Mouse (Mus musculus): ENCODE measurements at regions not wholly inside any gene's neighbourhood (a gene's known extent, or its start where the extent isn't known, plus 50 kb on each side); places are given as distances from the start of the nearest gene placed in this dataset.

DNA sequence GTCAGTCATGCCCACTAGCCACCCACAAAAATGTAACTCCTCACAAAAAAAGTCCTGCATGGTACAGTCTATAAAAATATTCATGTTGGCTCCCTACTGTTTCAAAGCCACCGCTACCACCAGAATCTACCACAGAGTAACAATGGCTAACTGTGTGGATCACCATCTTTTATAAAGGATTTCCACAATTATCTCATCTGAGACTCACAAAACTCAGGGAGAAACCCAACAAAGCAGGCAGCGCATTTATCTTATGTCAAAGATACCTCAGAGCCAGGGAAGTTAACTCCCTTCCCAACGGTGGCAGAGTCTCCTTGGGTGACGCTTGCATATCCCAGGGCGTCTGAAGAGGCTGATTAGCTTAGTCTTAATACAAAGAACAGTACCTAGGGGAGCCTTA, 172.5 kb downstream of the Setd4 start:
- Histone ChIP-seq H3K4me1 (no peaks in the 10 kb centered on the region), H3K9ac (no peak overlapping the region), H3K9me3 (no peaks in the 10 kb centered on the region), H3K4me2 (replicated peaks) (no peak overlapping the region), H3K27me3 (replicated peaks) (no peaks in the 10 kb centered on the region), H3K36me3 (no peaks in the 10 kb centered on the region), H3K27ac (no peak overlapping the region), H3K4me3 (no peak overlapping the region)
- ATAC-seq (ENCODE audit: low FRiP score, low read depth): no peak
- WGBS: 89% methylated on average over 5 of the region's 5 CpGs

- H3K4me1 ChIP-seq: no peaks in the 10 kb centered on the region
- H3K36me3 ChIP-seq: no peaks in the 10 kb centered on the region
- ATAC-seq (ENCODE audit: low FRiP score, low read depth): no peak
- H3K9ac ChIP-seq: no peak overlapping the region
- WGBS: 91% methylated on average over 8 of the region's 8 CpGs
- H3K4me3 ChIP-seq: no peak overlapping the region
- H3K27me3 ChIP-seq (replicated peaks): no peaks in the 10 kb centered on the region
- no peak overlapping the region for H3K27ac ChIP-seq
- H3K4me2 ChIP-seq (replicated peaks): no peak overlapping the region
- no peaks in the 10 kb centered on the region for H3K9me3 ChIP-seq
Observed at GRCm38 (mm10) chr16:93429324-93429781, 174.5 kb downstream of the Setd4 start.

DNA sequence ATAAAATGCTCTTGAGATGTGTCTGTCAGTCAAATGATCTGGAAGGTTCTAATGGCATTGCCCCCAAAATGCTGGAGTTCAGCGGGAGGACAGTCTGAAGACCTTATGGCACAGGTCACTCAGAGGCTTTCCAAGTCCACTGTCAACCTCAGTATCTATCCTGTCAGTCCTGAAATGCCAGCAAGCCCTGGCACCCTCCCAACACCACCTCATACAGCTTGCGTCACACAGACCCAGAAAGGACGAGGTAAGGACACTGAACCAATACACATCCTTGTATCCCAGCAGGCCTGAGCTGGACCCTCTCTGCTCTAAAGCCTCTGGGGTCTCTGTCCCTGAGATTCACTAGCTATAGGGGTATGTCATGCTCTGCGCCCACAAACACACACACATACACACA, 176.6 kb downstream of the Setd4 start:
- no peak overlapping the region for H3K4me3 ChIP-seq
- WGBS: 84% methylated on average over 4 of the region's 4 CpGs
- no peaks in the 10 kb centered on the region for H3K4me1 ChIP-seq
- H3K27me3 ChIP-seq (replicated peaks): no peaks in the 10 kb centered on the region
- no peak for ATAC-seq (ENCODE audit: low FRiP score, low read depth)
- no peak overlapping the region for H3K4me2 ChIP-seq (replicated peaks)
- no peaks in the 10 kb centered on the region for H3K36me3 ChIP-seq
- no peaks in the 10 kb centered on the region for H3K9me3 ChIP-seq
- no peak overlapping the region for H3K9ac ChIP-seq
- H3K27ac ChIP-seq: no peak overlapping the region

DNA sequence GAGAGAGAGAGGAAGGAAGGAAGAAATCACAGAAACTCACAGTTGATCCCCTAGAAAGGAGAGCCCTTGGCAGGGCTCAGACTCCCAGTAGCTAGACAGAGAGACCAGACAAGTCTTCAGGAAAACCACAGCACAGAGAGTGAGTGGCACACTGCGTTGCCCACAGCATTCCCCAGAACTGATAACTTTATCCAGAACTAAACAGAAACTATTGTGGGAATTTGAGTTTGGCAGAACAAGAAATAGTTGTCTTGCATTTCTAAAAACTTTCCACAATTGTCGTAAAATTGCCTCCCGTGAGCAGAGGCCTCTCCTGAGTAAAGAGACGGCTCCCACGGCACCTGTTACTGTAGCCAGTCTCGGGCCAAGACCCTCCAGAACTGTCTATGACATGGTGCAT, 178.1 kb downstream of the Setd4 start:
- 86% methylated on average over 6 of the region's 6 CpGs for WGBS
- Histone ChIP-seq H3K27ac (no peak overlapping the region), H3K4me2 (replicated peaks) (no peak overlapping the region), H3K27me3 (replicated peaks) (no peaks in the 10 kb centered on the region), H3K9ac (no peak overlapping the region), H3K4me1 (no peaks in the 10 kb centered on the region), H3K9me3 (no peaks in the 10 kb centered on the region), H3K36me3 (no peaks in the 10 kb centered on the region), H3K4me3 (no peak overlapping the region)
- ATAC-seq (ENCODE audit: low FRiP score, low read depth): no peak

- no peak for ATAC-seq (ENCODE audit: low FRiP score, low read depth)
- peak overlapping the region; percentile 40 for H3K4me2 ChIP-seq (replicated peaks)
Observed at GRCm38 (mm10) chr16:93423174-93423573, 180.7 kb downstream of the Setd4 start.

GRCm38 (mm10) chr16:93422221-93422620, 181.6 kb downstream of the Setd4 start:
- WGBS: 70% methylated on average over 13 of the region's 13 CpGs
- H3K9ac ChIP-seq: no peak overlapping the region
- H3K27ac ChIP-seq: no peak overlapping the region
- H3K36me3 ChIP-seq: no peaks in the 10 kb centered on the region
- H3K4me3 ChIP-seq: no peak overlapping the region
- no peaks in the 10 kb centered on the region for H3K9me3 ChIP-seq
- H3K4me2 ChIP-seq (replicated peaks): no peak overlapping the region
- no peaks in the 10 kb centered on the region for H3K4me1 ChIP-seq
- no peaks in the 10 kb centered on the region for H3K27me3 ChIP-seq (replicated peaks)
- ATAC-seq (ENCODE audit: low FRiP score, low read depth): no peak

More at GRCm38 (mm10) chr16:93423174-93423573, 180.7 kb downstream of the Setd4 start:
- no peaks in the 10 kb centered on the region for H3K36me3 ChIP-seq
- H3K4me3 ChIP-seq: no peak overlapping the region
- H3K27ac ChIP-seq: no peak overlapping the region
- 22% methylated on average over 13 of the region's 13 CpGs for WGBS
- H3K9me3 ChIP-seq: no peaks in the 10 kb centered on the region
- H3K27me3 ChIP-seq (replicated peaks): no peaks in the 10 kb centered on the region
- H3K4me1 ChIP-seq: no peaks in the 10 kb centered on the region
- H3K9ac ChIP-seq: no peak overlapping the region

GRCm38 (mm10) chr16:93418246-93418645, 185.6 kb downstream of the Setd4 start:
- H3K9me3 ChIP-seq: no peaks in the 10 kb centered on the region
- ATAC-seq (ENCODE audit: low FRiP score, low read depth): no peak
- no peak overlapping the region for H3K4me3 ChIP-seq
- H3K27ac ChIP-seq: no peak overlapping the region
- no peaks in the 10 kb centered on the region for H3K36me3 ChIP-seq
- no peak overlapping the region for H3K9ac ChIP-seq
- no peak overlapping the region for H3K4me2 ChIP-seq (replicated peaks)
- H3K27me3 ChIP-seq (replicated peaks): no peaks in the 10 kb centered on the region
- WGBS: 81% methylated on average over 8 of the region's 8 CpGs
- H3K4me1 ChIP-seq: no peaks in the 10 kb centered on the region

- Histone ChIP-seq H3K9me3 (no peaks in the 10 kb centered on the region), H3K36me3 (no peaks in the 10 kb centered on the region), H3K27ac (no peak overlapping the region), H3K27me3 (replicated peaks) (no peaks in the 10 kb centered on the region), H3K4me3 (no peak overlapping the region), H3K4me1 (no peaks in the 10 kb centered on the region), H3K4me2 (replicated peaks) (no peak overlapping the region), H3K9ac (no peak overlapping the region)
- WGBS: 89% methylated on average over 8 of the region's 8 CpGs
- ATAC-seq (ENCODE audit: low FRiP score, low read depth): no peak
Observed at GRCm38 (mm10) chr16:93417831-93418230, 186.0 kb downstream of the Setd4 start.

DNA sequence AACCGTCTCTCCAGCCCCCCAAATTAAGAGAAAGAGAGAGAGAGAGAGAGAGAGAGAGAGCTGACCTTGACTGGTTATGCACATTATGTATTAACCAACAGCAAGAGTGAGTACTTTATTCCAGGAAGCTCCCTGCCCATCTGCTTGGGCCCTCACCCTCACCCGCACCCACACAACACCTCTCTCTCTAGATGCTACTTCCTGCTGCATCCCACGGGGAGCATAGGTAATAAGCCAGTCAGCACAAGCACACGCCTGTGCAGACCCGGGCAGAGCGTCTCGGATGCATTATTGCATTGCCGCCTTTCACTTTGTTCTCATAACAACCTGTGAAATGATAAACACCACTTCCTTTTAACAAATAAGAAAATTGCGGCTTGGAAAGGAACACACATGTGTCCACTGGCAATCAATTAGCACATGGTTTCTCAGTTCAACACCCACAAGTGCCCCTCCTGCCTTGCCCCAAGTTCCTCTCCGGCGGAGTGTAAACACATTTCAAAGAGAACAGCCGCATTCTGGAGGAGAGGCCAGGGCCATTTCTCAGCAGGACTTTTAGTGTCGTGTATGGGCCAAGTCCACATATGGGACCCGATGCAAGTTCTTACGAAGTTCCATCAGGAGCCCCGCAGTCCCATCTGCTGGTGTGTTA, 211.7 kb downstream of the Setd4 start:
- Histone ChIP-seq H3K27ac (no peak overlapping the region), H3K9ac (no peak overlapping the region), H3K4me1 (no peaks in the 10 kb centered on the region), H3K4me3 (no peak overlapping the region), H3K9me3 (no peaks in the 10 kb centered on the region), H3K36me3 (no peaks in the 10 kb centered on the region), H3K27me3 (replicated peaks) (no peaks in the 10 kb centered on the region), H3K4me2 (replicated peaks) (no peak overlapping the region)
- WGBS: 54% methylated on average over 16 of the region's 16 CpGs
- ATAC-seq (ENCODE audit: low FRiP score, low read depth): no peak

DNA sequence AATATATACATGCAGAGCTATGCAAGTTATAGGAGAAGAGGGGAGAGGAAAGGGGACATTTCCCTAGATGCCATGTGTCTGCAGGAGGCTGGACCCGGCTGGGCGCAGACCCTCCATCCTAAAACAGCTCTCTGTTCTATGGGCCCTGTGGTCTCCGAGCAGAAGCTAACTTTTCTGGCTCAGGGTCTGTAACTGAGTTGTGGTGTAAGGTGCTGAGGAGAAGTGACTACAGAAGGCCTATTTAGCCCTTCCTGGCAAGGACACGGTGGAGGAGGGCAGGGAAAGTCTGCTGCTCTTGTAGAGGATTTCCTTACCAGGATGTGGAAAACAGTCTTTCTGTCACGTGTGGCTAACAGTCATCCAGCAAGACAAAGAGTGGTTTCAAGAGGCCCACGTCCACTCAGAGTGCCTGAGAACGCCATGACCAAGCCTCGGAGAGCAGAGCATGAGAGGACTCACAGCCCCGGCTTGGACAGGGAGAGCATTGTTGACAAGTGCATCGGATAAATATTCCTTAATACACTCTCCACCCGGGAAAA, 216.2 kb downstream of the Setd4 start:
- no peaks in the 10 kb centered on the region for H3K27me3 ChIP-seq (replicated peaks)
- WGBS: 82% methylated on average over 11 of the region's 11 CpGs
- no peaks in the 10 kb centered on the region for H3K36me3 ChIP-seq
- H3K9ac ChIP-seq: no peak overlapping the region
- no peaks in the 10 kb centered on the region for H3K9me3 ChIP-seq
- no peak overlapping the region for H3K4me3 ChIP-seq
- no peak overlapping the region for H3K4me2 ChIP-seq (replicated peaks)
- no peaks in the 10 kb centered on the region for H3K4me1 ChIP-seq
- ATAC-seq (ENCODE audit: low FRiP score, low read depth): no peak
- H3K27ac ChIP-seq: no peak overlapping the region

- Histone ChIP-seq H3K4me1 (no peaks in the 10 kb centered on the region), H3K4me2 (replicated peaks) (no peak overlapping the region), H3K4me3 (no peak overlapping the region), H3K27ac (no peak overlapping the region), H3K27me3 (replicated peaks) (no peaks in the 10 kb centered on the region), H3K36me3 (no peaks in the 10 kb centered on the region), H3K9me3 (no peaks in the 10 kb centered on the region), H3K9ac (no peak overlapping the region)
- no peak for ATAC-seq (ENCODE audit: low FRiP score, low read depth)
- 70% methylated on average over 8 of the region's 8 CpGs for WGBS
Observed at GRCm38 (mm10) chr16:93384039-93384537, 219.8 kb downstream of the Setd4 start.

GRCm38 (mm10) chr16:93382945-93383344, 220.9 kb downstream of the Setd4 start:
- no peak for ATAC-seq (ENCODE audit: low FRiP score, low read depth)
- H3K9ac ChIP-seq: no peak overlapping the region

More at GRCm38 (mm10) chr16:93382945-93383344, 220.9 kb downstream of the Setd4 start:
- no peaks in the 10 kb centered on the region for H3K9me3 ChIP-seq
- no peaks in the 10 kb centered on the region for H3K36me3 ChIP-seq
- no peaks in the 10 kb centered on the region for H3K4me1 ChIP-seq
- H3K4me2 ChIP-seq (replicated peaks): no peak overlapping the region
- H3K27me3 ChIP-seq (replicated peaks): no peaks in the 10 kb centered on the region
- H3K27ac ChIP-seq: no peak overlapping the region
- no peak overlapping the region for H3K4me3 ChIP-seq
- WGBS: 83% methylated on average over 3 of the region's 3 CpGs
